Mouse (Mus musculus) heart, embryonic 14.5 days (tissue): ENCODE data around the gene Skida1. TPM values are rescaled to one million over a fixed set of nuclear protein-coding genes. Genes with fewer than 3 reads are reported as not detected.

Source experiments
- ATAC-seq: fragments of 200-750 bp; cut with Nextera tagmentation; 2 replicates; pipeline ENCODE4 v1.8.0; 2017; ENCODE audit warnings: low read depth, moderate TSS enrichment; ENCODE audit not compliant: insufficient number of reproducible peaks, insufficient read depth, low FRiP score
- H3K27ac ChIP-seq, 2 experiments: fragments of 200-500 bp in 1 of 2; fragments of 300-500 bp in 1 of 2; sonication (generic) in 1 of 2; replicated peaks in 1 of 2; 2 replicates each; pipeline ENCODE4 v1.5.1; 2012 to 2014; ENCODE audit warnings: low read depth in 2 of 2, low read length in 2 of 2, control low read depth in 1 of 2, mild to moderate bottlenecking in 1 of 2, mixed read lengths in 1 of 2; ENCODE audit not compliant: control insufficient read depth in 1 of 2, insufficient read depth in 1 of 2
- H3K27me3 ChIP-seq: fragments of 300-500 bp; sonication (generic); 2 replicates; pipeline ENCODE4 v1.6.1; 2014; ENCODE audit warnings: mild to moderate bottlenecking, low read length, control low read depth; ENCODE audit not compliant: control insufficient read depth, insufficient read depth
- H3K36me3 ChIP-seq: fragments of 300-500 bp; sonication (generic); 2 replicates; pipeline ENCODE4 v1.6.1; 2014; ENCODE audit warnings: mild to moderate bottlenecking, control low read depth, low read length, mixed read lengths; ENCODE audit not compliant: control insufficient read depth, insufficient read depth
- H3K4me1 ChIP-seq, 2 experiments: fragments of 200-500 bp in 1 of 2; fragments of 300-500 bp in 1 of 2; sonication (generic) in 1 of 2; 2 replicates each; pipeline ENCODE4 v1.6.1; 2012 to 2014; ENCODE audit warnings: low read length in 2 of 2, control low read depth in 1 of 2, mixed read lengths in 1 of 2; ENCODE audit not compliant: control insufficient read depth in 2 of 2, insufficient read depth in 2 of 2
- H3K4me2 ChIP-seq: fragments of 300-500 bp; sonication (generic); 2 replicates; pipeline ENCODE4 v1.6.1; 2014; ENCODE audit warnings: mild to moderate bottlenecking, low read length
- H3K4me3 ChIP-seq, 2 experiments: fragments of 200-500 bp in 1 of 2; fragments of 300-500 bp in 1 of 2; sonication (generic) in 1 of 2; 2 replicates each; pipeline ENCODE4 v1.5.1; 2012 to 2014; ENCODE audit warnings: low read length in 2 of 2, mild to moderate bottlenecking in 2 of 2, control low read depth in 1 of 2, low read depth in 1 of 2, moderate library complexity in 1 of 2; ENCODE audit not compliant: control insufficient read depth in 1 of 2, insufficient read depth in 1 of 2
- H3K9ac ChIP-seq: fragments of 300-500 bp; sonication (generic); 2 replicates; pipeline ENCODE4 v1.6.1; 2014; ENCODE audit warnings: mild to moderate bottlenecking, low read length
- H3K9me3 ChIP-seq: fragments of 300-500 bp; sonication (generic); 2 replicates; pipeline ENCODE4 v1.6.1; 2016; ENCODE audit warnings: low read length, control low read depth; ENCODE audit not compliant: control insufficient read depth
- WGBS: fragments of 180-500 bp; shearing (Covaris S2); extraction: QIAGEN DNeasy Blood & Tissue Kit; methylation state at CpG from one replicate; pipeline ENCODE4 v1.1.7; 2014; 5-methylcytosine and 5-hydroxymethylcytosine counted together
- polyA plus RNA-seq: library from polyadenylated mRNA; unstranded; fragments of >200 nt; fragmentation: Nextera tagmentation; extraction: Ambion mirVana; gene quantifications from 2 replicates; pipeline ENCODE4 v1.2.1, GENCODE M21; 2014

Gene Skida1
- polyA plus RNA-seq, 1 experiment from 2014 or later, result 6.4 TPM

GRCm38 (mm10) chr2:18045143-18045780, 3.6 kb downstream of the Skida1 start:
- Histone ChIP-seq H3K36me3 (no peaks in the 10 kb centered on the region), H3K27me3 (no peaks in the 10 kb centered on the region), H3K4me1 (peaks cover 19 to 42% of the 10 kb centered on the region in 2 experiments), H3K9me3 (no peaks in the 10 kb centered on the region), H3K4me3 (peak overlapping the region; percentile 80 to 89; a peak in 3 of 4 replicates), H3K4me2 (peak overlapping the region; percentile 94), H3K27ac (peak overlapping the region; percentile 97 to 99), H3K9ac (peak overlapping the region; percentile 99)
- ATAC-seq, result no peak
- WGBS, result 18% methylated on average over 7 of the region's 7 CpGs

- no peaks in the 10 kb centered on the region for H3K36me3 ChIP-seq
- peak overlapping the region; percentile 64 for H3K4me2 ChIP-seq
- H3K27ac ChIP-seq, result peak overlapping the region; percentile 12 to 65; a peak in 3 of 4 replicates
- ATAC-seq, result no peak
- 18% methylated on average over 14 of the region's 14 CpGs for WGBS
- no peaks in the 10 kb centered on the region for H3K27me3 ChIP-seq
- peaks cover 32 to 57% of the 10 kb centered on the region in 2 experiments for H3K4me1 ChIP-seq
- 0 out of 4 replicates have a peak overlapping the region, but pooled peaks of 1 of the 2 experiments have one; percentile 0 for H3K4me3 ChIP-seq
- H3K9ac ChIP-seq, result peak overlapping the region; percentile 68
- H3K9me3 ChIP-seq, result no peaks in the 10 kb centered on the region
Observed at GRCm38 (mm10) chr2:18041199-18041885, 7.5 kb downstream of the Skida1 start.

GRCm38 (mm10) chr2:18040347-18041160, 8.3 kb downstream of the Skida1 start:
- no peak for ATAC-seq
- 41% methylated on average over 27 of the region's 27 CpGs for WGBS
- H3K4me3 ChIP-seq, result 0 out of 4 replicates have a peak overlapping the region, but pooled peaks of 1 of the 2 experiments have one; percentile 27
- H3K4me1 ChIP-seq, result peaks cover 32 to 57% of the 10 kb centered on the region in 2 experiments
- H3K27ac ChIP-seq, result peak overlapping the region; percentile 12 to 65; a peak in 2 of 4 replicates
- no peaks in the 10 kb centered on the region for H3K36me3 ChIP-seq
- H3K9ac ChIP-seq, result peak overlapping the region; percentile 80
- no peaks in the 10 kb centered on the region for H3K27me3 ChIP-seq
- H3K9me3 ChIP-seq, result no peaks in the 10 kb centered on the region
- peak overlapping the region; percentile 64 for H3K4me2 ChIP-seq

- Histone ChIP-seq H3K27me3 (no peaks in the 10 kb centered on the region), H3K4me1 (peaks cover 32 to 57% of the 10 kb centered on the region in 2 experiments), H3K9ac (peak overlapping the region; percentile 80), H3K9me3 (no peaks in the 10 kb centered on the region), H3K4me3 (peak overlapping the region; percentile 27 to 30), H3K36me3 (no peaks in the 10 kb centered on the region), H3K27ac (peak overlapping the region in 1 of 2 experiments; percentile 10; a peak in 2 of 4 replicates), H3K4me2 (peak overlapping the region; percentile 64)
- 10% methylated on average over 46 of the region's 46 CpGs for WGBS
- ATAC-seq, result no peak
Observed at GRCm38 (mm10) chr2:18039566-18040290, 9.1 kb downstream of the Skida1 start.

GRCm38 (mm10) chr2:18038895-18039371, 9.9 kb downstream of the Skida1 start:
- no peak overlapping the region for H3K4me3 ChIP-seq
- peak overlapping the region; percentile 64 for H3K4me2 ChIP-seq
- peak overlapping the region; percentile 80 for H3K9ac ChIP-seq
- 0 out of 4 replicates have a peak overlapping the region, but pooled peaks of 1 of the 2 experiments have one; percentile 10 for H3K27ac ChIP-seq
- ATAC-seq, result no peak
- WGBS, result 62% methylated on average over 10 of the region's 10 CpGs
- no peaks in the 10 kb centered on the region for H3K36me3 ChIP-seq
- no peaks in the 10 kb centered on the region for H3K27me3 ChIP-seq
- H3K9me3 ChIP-seq, result no peaks in the 10 kb centered on the region
- H3K4me1 ChIP-seq, result peaks cover 32 to 54% of the 10 kb centered on the region in 2 experiments

- WGBS, result 56% methylated on average over 3 of the region's 3 CpGs
- H3K36me3 ChIP-seq, result no peaks in the 10 kb centered on the region
- no peaks in the 10 kb centered on the region for H3K9me3 ChIP-seq
- no peak overlapping the region for H3K9ac ChIP-seq
- H3K27me3 ChIP-seq, result no peaks in the 10 kb centered on the region
- H3K4me3 ChIP-seq, result no peak overlapping the region
- H3K27ac ChIP-seq, result no peak overlapping the region
- H3K4me2 ChIP-seq, result no peak overlapping the region
- peaks cover 32 to 50% of the 10 kb centered on the region in 2 experiments for H3K4me1 ChIP-seq
- no peak for ATAC-seq
Observed at GRCm38 (mm10) chr2:18038141-18038752, 10.6 kb downstream of the Skida1 start.
